Mouse (Mus musculus) spleen, embryonic (tissue): ENCODE data around the gene Oasl1.

Experiments
- CTCF ChIA-PET: fragments of 350-600 bp; sonication (Branson Sonifier 250); formaldehyde crosslinking; loops from one replicate; lab custom pipeline; 2022; lab: Charles Lee

Gene Oasl1

GRCm38 (mm10) chr5:114967523-114968268, 44.7 kb downstream of the Oasl1 start:
- CTCF ChIA-PET = interaction anchor here (0.6 kb wide), 1 partner anchor 223 kb away, joined by 10 read pairs; no protein-coding TSS in a partner anchor

GRCm38 (mm10) chr5:114968651-114969050, 45.6 kb downstream of the Oasl1 start:
- CTCF ChIA-PET = interaction anchor here (0.6 to 1.0 kb wide), 3 partner anchors 10 to 296 kb away, joined by 3 to 9 read pairs (median 4); no protein-coding TSS in a partner anchor

- CTCF ChIA-PET = interaction anchor here (0.6 to 1.0 kb wide), 4 partner anchors 10 to 296 kb away, joined by 3 to 9 read pairs (median 4); partner anchors contain the start of gene Oasl2
These were observed 46.0 kb downstream of the Oasl1 start for GRCm38 (mm10) chr5:114969064-114969463.

GRCm38 (mm10) chr5:114969609-114970215, 46.7 kb downstream of the Oasl1 start:
- CTCF ChIA-PET = interaction anchor here (0.6 to 0.7 kb wide), 3 partner anchors 26 to 299 kb away, joined by 3 to 16 read pairs (median 3); partner anchors contain the start of gene Oasl2

- CTCF ChIA-PET = no interaction called here
These were observed 47.8 kb downstream of the Oasl1 start, which contains the start of gene Hnf1a for GRCm38 (mm10) chr5:114970824-114971227. Gene Hnf1a (minus strand): TSS chr5:114971094.

DNA sequence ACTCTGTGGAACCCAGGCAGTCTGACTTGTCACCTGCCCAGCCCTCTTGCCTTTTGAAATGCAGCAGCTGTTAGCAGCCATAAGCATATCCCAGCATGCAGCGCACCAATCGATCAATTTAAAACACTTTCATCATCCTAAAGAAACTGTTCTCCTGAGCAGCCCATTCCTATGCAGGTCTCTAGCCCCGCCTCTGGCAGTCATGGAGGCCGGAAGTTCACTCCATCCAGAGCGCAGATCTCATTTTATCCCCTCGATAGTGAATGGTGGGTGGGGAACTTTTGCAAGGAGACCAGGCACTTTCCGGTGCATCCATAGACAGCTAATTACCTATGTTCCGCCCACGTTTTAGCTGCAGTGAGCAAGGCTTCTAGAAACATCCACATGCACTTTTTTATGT, 49.2 kb downstream of the Oasl1 start:
- CTCF ChIA-PET = interaction anchor here (0.7 kb wide), 2 partner anchors 11 to 41 kb away, joined by 3 to 4 read pairs; no protein-coding TSS in a partner anchor

GRCm38 (mm10) chr5:114973131-114973530, 50.1 kb downstream of the Oasl1 start:
- CTCF ChIA-PET = interaction anchor here (0.5 kb wide), 1 partner anchor 102 kb away, joined by 3 read pairs; no protein-coding TSS in a partner anchor

- CTCF ChIA-PET = no interaction called here
These were observed 53.9 kb downstream of the Oasl1 start for GRCm38 (mm10) chr5:114976935-114977334.

GRCm38 (mm10) chr5:114978473-114978872, 55.4 kb downstream of the Oasl1 start:
- CTCF ChIA-PET = interaction anchor here (1.0 to 2.6 kb wide), 6 partner anchors 10 to 196 kb away, joined by 3 to 7 read pairs (median 4); no protein-coding TSS in a partner anchor

DNA sequence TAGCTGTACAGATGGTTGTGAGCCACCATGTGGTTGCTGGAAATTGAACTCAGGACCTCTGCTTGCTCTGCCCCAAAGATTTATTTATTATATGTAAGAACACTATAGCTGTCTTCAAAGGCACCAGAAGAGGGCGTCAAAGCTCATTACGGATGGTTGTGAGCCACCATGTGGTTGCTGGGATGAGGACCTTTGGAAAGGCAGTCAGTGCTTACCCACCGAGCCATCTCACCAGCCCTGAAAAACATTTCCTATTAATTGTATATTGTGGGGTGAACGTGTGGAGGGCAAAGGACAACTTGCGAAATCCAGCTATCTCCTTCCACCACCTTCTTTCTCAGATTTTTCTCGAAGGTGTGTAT, 55.8 kb downstream of the Oasl1 start:
- CTCF ChIA-PET = interaction anchor here (1.0 to 2.6 kb wide), 7 partner anchors 10 to 195 kb away, joined by 3 to 7 read pairs (median 4); no protein-coding TSS in a partner anchor

GRCm38 (mm10) chr5:114979250-114980121, 56.4 kb downstream of the Oasl1 start:
- CTCF ChIA-PET = interaction anchor here (0.9 to 2.6 kb wide), 9 partner anchors 11 to 195 kb away, joined by 3 to 7 read pairs (median 4); no protein-coding TSS in a partner anchor

DNA sequence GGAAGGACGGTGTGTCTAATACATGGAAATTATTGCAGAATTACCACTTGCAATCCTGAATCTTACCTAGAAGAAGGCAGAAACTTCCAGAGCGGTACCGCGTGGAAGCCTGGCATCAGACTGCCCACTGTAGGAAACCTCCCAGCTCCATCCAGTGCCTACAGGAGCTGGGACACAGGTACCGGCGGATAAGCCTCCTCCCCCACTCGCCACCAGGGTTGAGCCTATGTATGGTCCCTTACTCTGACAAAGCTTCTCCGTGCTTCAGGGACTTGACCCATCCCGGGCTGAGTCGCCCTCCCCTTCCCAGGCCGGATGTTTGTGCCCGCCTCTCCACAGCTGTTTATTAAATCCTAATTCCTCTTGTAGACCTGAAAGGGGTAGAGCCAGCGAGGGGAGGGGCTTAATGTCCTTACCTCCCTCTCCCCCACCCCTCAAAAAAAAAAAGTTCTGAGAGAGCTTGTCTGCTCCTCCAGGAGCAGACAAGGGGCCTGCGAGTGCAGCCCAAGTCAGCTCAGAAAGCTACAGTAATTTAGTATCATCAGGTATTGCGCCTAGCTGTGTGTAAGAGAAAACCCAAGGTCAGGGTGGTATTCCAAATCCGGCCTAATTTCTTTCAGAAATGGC, 57.2 kb downstream of the Oasl1 start:
- CTCF ChIA-PET = interaction anchor here (0.7 to 2.6 kb wide), 6 partner anchors 37 to 249 kb away, joined by 3 to 7 read pairs (median 4); no protein-coding TSS in a partner anchor

DNA sequence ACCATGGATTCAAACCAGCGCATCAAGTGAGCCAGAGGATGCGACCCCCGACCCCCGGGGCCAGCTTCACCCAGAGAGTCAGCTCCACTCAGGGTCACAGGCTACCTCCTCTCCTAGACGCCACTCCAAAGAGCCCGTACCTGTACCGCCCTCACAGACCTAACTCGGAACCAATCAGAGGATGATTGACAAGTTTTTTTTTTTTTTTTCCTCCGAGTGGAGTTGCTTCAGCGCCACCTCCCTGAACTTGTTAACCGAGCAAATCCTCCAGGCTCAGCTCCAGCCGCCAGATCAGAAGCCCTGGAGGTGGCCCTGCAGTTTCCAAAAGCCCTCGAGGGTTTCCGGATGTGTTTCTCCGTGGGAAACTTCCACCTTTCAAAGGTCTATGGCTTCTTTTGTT, 59.0 kb downstream of the Oasl1 start:
- CTCF ChIA-PET = no interaction called here

DNA sequence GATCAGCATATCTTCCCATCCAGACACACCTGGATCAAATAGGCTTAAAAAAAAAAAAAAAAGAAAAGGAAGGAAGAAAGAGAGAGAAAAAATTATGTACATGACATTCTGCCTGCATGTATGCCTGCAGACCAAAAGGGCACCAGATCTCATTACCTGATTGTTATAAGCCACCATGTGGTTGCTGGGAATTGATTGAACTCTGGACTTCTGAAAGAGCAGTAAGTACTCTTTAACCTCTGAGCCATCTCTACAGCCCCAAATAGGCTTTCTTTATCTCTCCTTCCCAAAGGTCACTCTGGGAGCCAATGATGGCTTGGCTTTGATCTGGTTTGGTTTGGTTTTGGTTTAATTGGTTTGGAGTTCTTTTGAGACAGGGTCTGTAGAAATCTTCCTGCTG, 62.0 kb downstream of the Oasl1 start:
- CTCF ChIA-PET = no interaction called here
